Mouse (Mus musculus) limb, embryonic 15.5 days (tissue): Measurements from ENCODE around the gene Vmn1r237. TPM values are rescaled to one million over a fixed set of nuclear protein-coding genes. Genes with fewer than 3 reads are reported as not detected.

Experiments
- ATAC-seq: fragments of 200-750 bp; cut with Nextera tagmentation; 2 replicates; pipeline ENCODE4 v1.8.0; 2017; ENCODE audit warnings: low read depth, moderate TSS enrichment; ENCODE audit not compliant: insufficient number of reproducible peaks, low FRiP score, low TSS enrichment
- H3K27ac ChIP-seq: fragments of 300-500 bp; sonication (generic); 2 replicates; pipeline ENCODE4 v1.5.1; 2015; ENCODE audit warnings: moderate library complexity, mild to moderate bottlenecking, inconsistent platforms
- H3K27me3 ChIP-seq: fragments of 300-500 bp; sonication (generic); 2 replicates; pipeline ENCODE4 v1.6.1; 2015; ENCODE audit warnings: inconsistent platforms
- H3K36me3 ChIP-seq: fragments of 300-500 bp; sonication (generic); 2 replicates; pipeline ENCODE4 v1.6.1; 2015; ENCODE audit warnings: inconsistent platforms
- H3K4me1 ChIP-seq: fragments of 300-500 bp; sonication (generic); 2 replicates; pipeline ENCODE4 v1.6.1; 2015; ENCODE audit warnings: inconsistent platforms
- H3K4me2 ChIP-seq: fragments of 300-500 bp; sonication (generic); 2 replicates; pipeline ENCODE4 v1.6.1; 2015; ENCODE audit warnings: mild to moderate bottlenecking, inconsistent platforms
- H3K4me3 ChIP-seq: fragments of 300-500 bp; sonication (generic); 2 replicates; pipeline ENCODE4 v1.5.1; 2015; ENCODE audit warnings: mild to moderate bottlenecking, inconsistent platforms
- H3K9ac ChIP-seq: fragments of 300-500 bp; sonication (generic); 2 replicates; pipeline ENCODE4 v1.6.1; 2015; ENCODE audit warnings: inconsistent platforms
- H3K9me3 ChIP-seq: fragments of 300-500 bp; sonication (generic); 2 replicates; pipeline ENCODE4 v1.6.1; 2016; ENCODE audit warnings: inconsistent platforms
- WGBS: fragments of 180-500 bp; shearing (Covaris S2); methylation state at CpG from one replicate; pipeline ENCODE4 v1.1.7; 2015; 5-methylcytosine and 5-hydroxymethylcytosine counted together
- microRNA-seq: library from miRNA; unstranded; fragments of <30 nt; microRNA quantifications from one replicate; pipeline ENCODE4, GENCODE M21; 2016
- polyA plus RNA-seq: library from polyadenylated mRNA; unstranded; fragments of >200 nt; fragmentation: Nextera tagmentation; extraction: Ambion mirVana; gene quantifications from 2 replicates; pipeline ENCODE4 v1.2.1, GENCODE M21; 2015

Vmn1r237 gene
- polyA plus RNA-seq = not detected in 2 replicates

- Histone ChIP-seq H3K4me2 (no peak within 1 kb of the TSS), H3K27me3 (no peaks in the 10 kb centered on the region), H3K27ac (no peak within 1 kb of the TSS), H3K9ac (no peak within 1 kb of the TSS), H3K4me1 (no peaks in the 10 kb centered on the region), H3K4me3 (no peak within 1 kb of the TSS), H3K9me3 (no peaks in the 10 kb centered on the region), H3K36me3 (no peaks in the 10 kb centered on the region)
- ATAC-seq = no peak
Observed at GRCm38 (mm10) chr17:21311565-21311964, at the start of gene Vmn1r237. Vmn1r237 (plus strand) TSS chr17:21311865.

DNA sequence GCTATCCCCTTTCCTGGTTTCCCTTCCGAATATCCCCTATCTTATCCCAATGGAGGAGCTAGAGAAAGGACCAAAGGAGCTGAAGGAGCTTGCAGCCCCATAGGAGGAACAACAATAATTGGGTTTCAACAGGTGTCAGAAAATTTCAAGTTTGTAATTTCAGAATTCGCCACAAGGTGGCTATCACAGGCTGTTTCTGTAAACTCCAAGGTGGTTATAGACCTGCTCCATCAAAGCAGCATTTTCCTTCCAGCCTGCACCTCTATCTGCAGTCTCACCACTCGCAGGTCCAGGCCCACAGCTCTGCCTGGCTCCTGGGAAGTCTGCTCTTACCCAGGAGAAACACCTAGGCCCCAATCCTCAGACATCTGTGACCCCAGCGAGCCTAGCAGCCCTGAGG is 39.6 kb upstream of the Vmn1r237 start:
- 11% methylated on average over 4 of the region's 4 CpGs for WGBS
- Histone ChIP-seq H3K4me1 (no peaks in the 10 kb centered on the region), H3K36me3 (no peaks in the 10 kb centered on the region), H3K27ac (no peak overlapping the region), H3K4me3 (no peak overlapping the region), H3K27me3 (no peaks in the 10 kb centered on the region), H3K4me2 (no peak overlapping the region), H3K9ac (no peak overlapping the region), H3K9me3 (no peaks in the 10 kb centered on the region)
- ATAC-seq = no peak

- Histone ChIP-seq H3K9me3 (no peaks in the 10 kb centered on the region), H3K4me1 (no peaks in the 10 kb centered on the region), H3K9ac (no peak within 1 kb of the TSS), H3K4me3 (no peak within 1 kb of the TSS), H3K36me3 (no peaks in the 10 kb centered on the region), H3K27me3 (no peaks in the 10 kb centered on the region), H3K4me2 (no peak within 1 kb of the TSS), H3K27ac (no peak within 1 kb of the TSS)
- 71% methylated on average over 3 of the region's 3 CpGs for WGBS
- ATAC-seq = no peak
Observed at GRCm38 (mm10) chr17:21282642-21283041, 29.0 kb upstream of the Vmn1r237 start, which contains the start of gene Vmn1r236. Vmn1r236 (plus strand) TSS chr17:21282942.

GRCm38 (mm10) chr17:21284395-21284794 is 27.3 kb upstream of the Vmn1r237 start:
- H3K9ac ChIP-seq = no peak overlapping the region
- no peaks in the 10 kb centered on the region for H3K36me3 ChIP-seq
- H3K27me3 ChIP-seq = no peaks in the 10 kb centered on the region
- no peak overlapping the region for H3K4me2 ChIP-seq
- H3K4me1 ChIP-seq = no peaks in the 10 kb centered on the region
- no peak for ATAC-seq
- H3K9me3 ChIP-seq = no peaks in the 10 kb centered on the region
- H3K4me3 ChIP-seq = no peak overlapping the region
- H3K27ac ChIP-seq = no peak overlapping the region

DNA sequence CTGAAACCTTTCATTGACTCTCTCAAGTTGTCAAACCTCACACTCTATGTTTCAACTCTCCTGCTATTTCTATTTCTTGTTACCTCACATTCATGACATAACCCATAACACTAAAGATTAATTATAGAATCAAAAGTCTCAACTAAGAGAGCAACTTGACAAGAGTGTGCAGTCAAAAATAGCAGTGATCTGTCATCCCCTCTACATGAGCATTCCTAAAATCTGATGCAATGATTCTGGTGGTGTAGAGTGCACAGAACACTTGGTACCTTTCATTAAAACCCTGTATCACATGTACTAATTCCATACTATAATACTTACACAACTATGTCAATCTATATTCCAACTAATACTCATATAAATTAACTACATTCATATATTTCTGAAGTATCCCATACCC is 22.0 kb upstream of the Vmn1r237 start:
- no peaks in the 10 kb centered on the region for H3K36me3 ChIP-seq
- H3K9ac ChIP-seq = no peak overlapping the region
- no peak overlapping the region for H3K27ac ChIP-seq
- no peak overlapping the region for H3K4me2 ChIP-seq
- ATAC-seq = no peak
- no peak overlapping the region for H3K4me3 ChIP-seq
- no peaks in the 10 kb centered on the region for H3K9me3 ChIP-seq
- H3K27me3 ChIP-seq = no peaks in the 10 kb centered on the region
- H3K4me1 ChIP-seq = no peaks in the 10 kb centered on the region

Small RNA genes within 50 kb of the gene (microRNA-seq; reads per million reads assigned to microRNA genes)
- gene Gm26384 = not detected

Other genes starting within 250 kb of the Vmn1r237 start
- not detected in 2 replicates for gene Vmn1r234, start 85.8 kb upstream of the Vmn1r237 start, polyA plus RNA-seq
- gene Vmn1r235, start 55.5 kb upstream of the Vmn1r237 start, polyA plus RNA-seq = not detected in 2 replicates
- not detected in 2 replicates for gene Vmn1r236, start 28.9 kb upstream of the Vmn1r237 start, polyA plus RNA-seq
- 4.2 and 4.6 TPM in 2 replicates for gene Zfp677, start 71.9 kb downstream of the Vmn1r237 start, polyA plus RNA-seq
- 5.3 and 6.0 TPM in 2 replicates for gene Zfp54, start 111.4 kb downstream of the Vmn1r237 start, polyA plus RNA-seq
- 14.6 and 15.6 TPM in 2 replicates for gene Zfp51, start 138.5 kb downstream of the Vmn1r237 start, polyA plus RNA-seq
- 10.6 and 11.4 TPM in 2 replicates for gene Zfp53, start 177.1 kb downstream of the Vmn1r237 start, polyA plus RNA-seq
- gene Zfp52, start 223.7 kb downstream of the Vmn1r237 start, polyA plus RNA-seq = 5.4 and 5.5 TPM in 2 replicates